ENCODE assay signal across 24 mouse cellular contexts in genomic region chr11:119641831-119642381, GRCm38 (mm10). TPM values are rescaled to one million over a fixed set of nuclear protein-coding genes. Genes with fewer than 3 reads are reported as not detected.
DNase-seq lines count a peak whose midpoint lies in the region; ATAC-seq and TF ChIP-seq lines count a peak whose summit lies in the region.
"Had no signal": no experiment of that assay in that cellular context is flagged by ENCODE, and none has a peak within 500 bp of the region (broad histone marks: within the 10 kb centered on the region; RNA-seq: fewer than 3 reads in every experiment).

No protein-coding gene starts in this region.

- no peak overlapping the region for H3K27ac ChIP-seq in gastrocnemius, adult 2 months
- no peak overlapping the region for H3K27ac ChIP-seq in liver, adult 2 months (replicated peaks; ENCODE audit: insufficient read depth, low read depth, low read length)
- H3K27ac ChIP-seq in liver, postnatal 0 days (ENCODE audit: low read depth): no peak overlapping the region
- H3K27ac ChIP-seq in cerebellum, adult 2 months (ENCODE audit: insufficient read depth, low read length): peak overlapping the region; percentile 83
- H3K27ac ChIP-seq: forebrain, embryonic 12.5 days; hindbrain, embryonic 15.5 days; kidney, postnatal 0 days; neural tube, embryonic 12.5 days had no signal

- peak; percentile 54 for DNase-seq in gastrocnemius, adult 2 months
- DNase-seq in gastrocnemius, postnatal 36 days: no peak
- peak; percentile 58 for DNase-seq in liver, adult 2 months (ENCODE audit: extremely low read depth, low read depth, low spot score)
- DNase-seq in liver, postnatal 0 days: no peak
- DNase-seq in cerebellum, adult 2 months: peak; percentile 82 to 86
- peak; percentile 73 to 76 for DNase-seq in cerebellum, postnatal 36 days
- DNase-seq in adipocyte (ENCODE audit: low spot score): no peak
- DNase-seq in urinary bladder, postnatal 10 days (ENCODE audit: low spot score): no peak
- DNase-seq: adrenal gland, postnatal 10 days; gastrocnemius, postnatal 25 days; heart, postnatal 14 days; liver; lung, adult 18-20 months; lung, postnatal 14 days; thymus, postnatal 14 days had no signal

- no peak for TF ChIP-seq EP300 in liver, postnatal 0 days (IDR thresholded peaks at IDR 0.05; ENCODE audit: low read depth)

- no peak overlapping the region for H3K4me3 ChIP-seq in gastrocnemius, adult 2 months
- H3K4me3 ChIP-seq in liver, adult 2 months (ENCODE audit: insufficient read depth, low read depth, low read length): no peak overlapping the region
- no peak overlapping the region for H3K4me3 ChIP-seq in liver, postnatal 0 days (ENCODE audit: low read depth, low read length)
- H3K4me3 ChIP-seq in cerebellum, adult 2 months (replicated peaks; ENCODE audit: insufficient read depth, low read depth, low read length): no peak overlapping the region
- H3K4me3 ChIP-seq: forebrain, embryonic 12.5 days; heart, embryonic 12.5 days; hindbrain, embryonic 15.5 days; megakaryocyte, embryonic 14.5 days; neural tube, embryonic 12.5 days had no signal

- no peaks in the 10 kb centered on the region for H3K36me3 ChIP-seq in liver, adult 2 months (ENCODE audit: control insufficient read depth, insufficient read depth, low read length)
- H3K36me3 ChIP-seq in liver, postnatal 0 days (replicated peaks; ENCODE audit: insufficient read depth, low read length): no peaks in the 10 kb centered on the region
- H3K36me3 ChIP-seq: forebrain, embryonic 12.5 days; heart, embryonic 12.5 days; hindbrain, embryonic 15.5 days; neural tube, embryonic 12.5 days had no signal

- TF ChIP-seq CTCF in gastrocnemius, adult 2 months (IDR thresholded peaks at IDR 0.05): no peak
- no peak for TF ChIP-seq CTCF in liver, adult 2 months (IDR thresholded peaks at IDR 0.05; ENCODE audit: low read depth, low read length)
- no peak for TF ChIP-seq CTCF in liver, postnatal 0 days (IDR thresholded peaks at IDR 0.05; ENCODE audit: low read depth)
- TF ChIP-seq CTCF in cerebellum, adult 2 months (IDR thresholded peaks at IDR 0.05; ENCODE audit: borderline replicate concordance, insufficient read depth, low read depth, low read length): peak; percentile 21; the same call in 1 of the 2 replicates

- no peak for ATAC-seq in liver, postnatal 0 days
- ATAC-seq: CD4-positive, CD25-positive, alpha-beta regulatory T cell, adult 4 months; intestine, embryonic 16.5 days; Patski had no signal

- TF ChIP-seq POLR2A in liver, adult 2 months (IDR thresholded peaks at IDR 0.05; ENCODE audit: extremely low read depth, insufficient read depth, low read length): no peak
- peak; percentile 25; the same call in 1 of the 2 replicates for TF ChIP-seq POLR2A in cerebellum, adult 2 months (IDR thresholded peaks at IDR 0.05; ENCODE audit: borderline replicate concordance, insufficient read depth, low read length)

- intact Hi-C loops in gastrocnemius, adult 2 months (cut with DNase I): no loop called here
- intact Hi-C loops in gastrocnemius, postnatal 36 days (cut with DNase I): no loop called here

- H3K9me3 ChIP-seq in liver, postnatal 0 days (ENCODE audit: low read length): no peaks in the 10 kb centered on the region
- H3K9me3 ChIP-seq: forebrain, embryonic 12.5 days; heart, embryonic 12.5 days; hindbrain, embryonic 15.5 days; megakaryocyte, embryonic 14.5 days; neural tube, embryonic 12.5 days had no signal

- peaks cover 4% of the 10 kb centered on the region for H3K4me1 ChIP-seq in liver, adult 2 months (ENCODE audit: control insufficient read depth, insufficient read depth, low read length)
- H3K4me1 ChIP-seq in liver, postnatal 0 days (ENCODE audit: insufficient read depth): no peaks in the 10 kb centered on the region
- H3K4me1 ChIP-seq in cerebellum, adult 2 months (ENCODE audit: control insufficient read depth, insufficient read depth, low read length): peaks cover 33% of the 10 kb centered on the region

- H3K27me3 ChIP-seq in liver, adult 2 months (ENCODE audit: control insufficient read depth, insufficient read depth, low read length): no peaks in the 10 kb centered on the region
- H3K27me3 ChIP-seq in liver, postnatal 0 days (ENCODE audit: insufficient read depth, low read length): no peaks in the 10 kb centered on the region
- H3K27me3 ChIP-seq in cerebellum, adult 2 months (ENCODE audit: control insufficient read depth, insufficient read depth, low read length): no peaks in the 10 kb centered on the region
- H3K27me3 ChIP-seq: forebrain, embryonic 12.5 days; heart, embryonic 12.5 days; hindbrain, embryonic 15.5 days; neural tube, embryonic 12.5 days; Patski had no signal

- 81% methylated on average over 9 of the region's 9 CpGs for WGBS in liver, adult 2 months
- 89% methylated on average over 9 of the region's 9 CpGs for WGBS in liver, postnatal 0 days (ENCODE audit: insufficient replicate concordance)
- WGBS in cerebellum, adult 2 months: 11% methylated on average over 9 of the region's 9 CpGs

- no peak overlapping the region for H3K9ac ChIP-seq in liver, adult 2 months (ENCODE audit: low read depth, low read length)
- no peak overlapping the region for H3K9ac ChIP-seq in liver, postnatal 0 days (replicated peaks)
- H3K9ac ChIP-seq: forebrain, embryonic 12.5 days; heart, embryonic 12.5 days; hindbrain, embryonic 15.5 days; neural tube, embryonic 12.5 days had no signal

- H3K79me2 ChIP-seq in liver, adult 2 months (ENCODE audit: control insufficient read depth, insufficient read depth, low read length): peaks cover 48% of the 10 kb centered on the region

- H3K4me2 ChIP-seq in liver, postnatal 0 days (ENCODE audit: low read depth, low read length): no peak overlapping the region
- H3K4me2 ChIP-seq: forebrain, embryonic 12.5 days; heart, embryonic 12.5 days; hindbrain, embryonic 15.5 days; neural tube, embryonic 12.5 days had no signal

RNA-seq across cellular contexts. Expression of gene Rptor, which starts 39.2 kb away (rescaled TPM):
- 10 to 100 TPM; 24.9 to 32.5 TPM for total RNA-seq in gastrocnemius, adult 2 months (2021)
- total RNA-seq in gastrocnemius, postnatal 36 days (2021): 10 to 100 TPM; 23.6 to 25.9 TPM
- total RNA-seq in liver, adult 2 months (2014; rRNA removed): 11.2 and 17.7 TPM in 2 replicates
- 18.4 and 18.6 TPM in 2 replicates for polyA plus RNA-seq in liver, adult 2 months (2012; rRNA removed)
- polyA plus RNA-seq in liver, postnatal 0 days (2015; fragmentation: Nextera tagmentation; extraction: Ambion mirVana): 3.1 TPM in 2 replicates
- polyA plus RNA-seq in cerebellum, adult 2 months (2012; rRNA removed): 43.6 and 45.0 TPM in 2 replicates

Comparison
In these comparisons a context has a peak if more than half of its experiments do, and no peak if none do; other contexts are left out.
1. DNase-seq: peak in gastrocnemius, adult 2 months (single experiment), liver, adult 2 months (single experiment), cerebellum, adult 2 months (2 of 2) and cerebellum, postnatal 36 days (2 of 2); none in gastrocnemius, postnatal 36 days (0 of 2), liver, postnatal 0 days (single experiment), adipocyte (single experiment) and urinary bladder, postnatal 10 days (single experiment).